Mouse (Mus musculus): ENCODE measurements at regions not wholly inside any gene's neighbourhood (a gene's known extent, or its start where the extent isn't known, plus 50 kb on each side); places are given as distances from the start of the nearest gene placed in this dataset.

GRCm38 (mm10) chr3:149575678-149576077 is 585.3 kb upstream of the Adgrl2 start:
- Histone ChIP-seq H3K4me3 (ENCODE audit: low read depth, low read length) (no peak overlapping the region), H3K4me1 (replicated peaks; ENCODE audit: control insufficient read depth, insufficient read depth, low read length) (no peaks in the 10 kb centered on the region), H3K27me3 (replicated peaks; ENCODE audit: control insufficient read depth, insufficient read depth, low read length) (no peaks in the 10 kb centered on the region), H3K4me2 (no peak overlapping the region), H3K9ac (ENCODE audit: low read depth, low read length) (no peak overlapping the region), H3K27ac (ENCODE audit: low read depth, low read length) (no peak overlapping the region), H3K9me3 (ENCODE audit: control insufficient read depth, low read length) (no peaks in the 10 kb centered on the region), H3K36me3 (ENCODE audit: control insufficient read depth, insufficient read depth, low read length) (no peaks in the 10 kb centered on the region)
- ATAC-seq (replicated peaks; ENCODE audit: low FRiP score) (no peak), DNase-seq (ENCODE audit: low spot score) (no peak)
- WGBS = 78% methylated on average over 3 of the region's 3 CpGs

- Histone ChIP-seq H3K4me3 (ENCODE audit: low read depth, low read length) (no peak overlapping the region), H3K27ac (ENCODE audit: low read depth, low read length) (no peak overlapping the region), H3K4me2 (no peak overlapping the region), H3K4me1 (replicated peaks; ENCODE audit: control insufficient read depth, insufficient read depth, low read length) (no peaks in the 10 kb centered on the region), H3K36me3 (ENCODE audit: control insufficient read depth, insufficient read depth, low read length) (no peaks in the 10 kb centered on the region), H3K9me3 (ENCODE audit: control insufficient read depth, low read length) (no peaks in the 10 kb centered on the region), H3K27me3 (replicated peaks; ENCODE audit: control insufficient read depth, insufficient read depth, low read length) (no peaks in the 10 kb centered on the region), H3K9ac (ENCODE audit: low read depth, low read length) (no peak overlapping the region)
- ATAC-seq (replicated peaks; ENCODE audit: low FRiP score) (no peak), DNase-seq (ENCODE audit: low spot score) (no peak)
- WGBS = 66% methylated on average over 6 of the region's 6 CpGs
Observed at GRCm38 (mm10) chr3:149566853-149567252, 576.5 kb upstream of the Adgrl2 start.

GRCm38 (mm10) chr3:149550231-149550951 is 560.0 kb upstream of the Adgrl2 start:
- H3K4me1 ChIP-seq (replicated peaks; ENCODE audit: control insufficient read depth, insufficient read depth, low read length) = no peaks in the 10 kb centered on the region
- no peaks in the 10 kb centered on the region for H3K36me3 ChIP-seq (ENCODE audit: control insufficient read depth, insufficient read depth, low read length)
- 86% methylated on average over 9 of the region's 9 CpGs for WGBS
- H3K27me3 ChIP-seq (replicated peaks; ENCODE audit: control insufficient read depth, insufficient read depth, low read length) = no peaks in the 10 kb centered on the region
- ATAC-seq (replicated peaks; ENCODE audit: low FRiP score) = no peak
- H3K9ac ChIP-seq (ENCODE audit: low read depth, low read length) = no peak overlapping the region
- H3K4me2 ChIP-seq = no peak overlapping the region
- no peak overlapping the region for H3K4me3 ChIP-seq (ENCODE audit: low read depth, low read length)
- no peak overlapping the region for H3K27ac ChIP-seq (ENCODE audit: low read depth, low read length)
- H3K9me3 ChIP-seq (ENCODE audit: control insufficient read depth, low read length) = no peaks in the 10 kb centered on the region
- no peak for DNase-seq (ENCODE audit: low spot score)

- no peaks in the 10 kb centered on the region for H3K4me1 ChIP-seq (replicated peaks; ENCODE audit: control insufficient read depth, insufficient read depth, low read length)
- WGBS = 63% methylated on average over 6 of the region's 6 CpGs
- H3K36me3 ChIP-seq (ENCODE audit: control insufficient read depth, insufficient read depth, low read length) = no peaks in the 10 kb centered on the region
- DNase-seq (ENCODE audit: low spot score) = no peak
- ATAC-seq (replicated peaks; ENCODE audit: low FRiP score) = no peak; the same call in 1 of the 2 replicates
- no peak overlapping the region for H3K4me2 ChIP-seq
- H3K9me3 ChIP-seq (ENCODE audit: control insufficient read depth, low read length) = no peaks in the 10 kb centered on the region
- H3K4me3 ChIP-seq (ENCODE audit: low read depth, low read length) = no peak overlapping the region
- H3K9ac ChIP-seq (ENCODE audit: low read depth, low read length) = no peak overlapping the region
- no peaks in the 10 kb centered on the region for H3K27me3 ChIP-seq (replicated peaks; ENCODE audit: control insufficient read depth, insufficient read depth, low read length)
- H3K27ac ChIP-seq (ENCODE audit: low read depth, low read length) = no peak overlapping the region
Observed at GRCm38 (mm10) chr3:149547045-149547444, 556.7 kb upstream of the Adgrl2 start.

DNA sequence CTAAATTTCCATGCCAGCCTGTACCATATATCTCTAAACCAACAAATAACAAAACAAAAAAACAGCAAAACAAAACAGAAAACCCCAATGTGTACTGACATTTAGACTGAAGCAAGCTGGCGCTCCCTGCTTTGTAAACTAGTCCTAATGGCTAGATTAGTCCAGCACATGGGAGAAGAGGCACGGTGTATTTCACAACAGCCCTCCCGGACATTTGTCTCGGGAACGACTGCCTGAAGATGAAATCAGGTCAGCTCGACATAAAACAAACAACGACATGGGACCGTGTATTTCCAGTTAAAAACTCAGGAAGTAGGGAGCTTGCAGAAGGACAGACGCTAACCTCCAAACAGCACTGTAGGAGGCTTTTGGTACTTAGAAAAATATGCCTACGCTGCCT is 555.9 kb upstream of the Adgrl2 start:
- H3K4me1 ChIP-seq (replicated peaks; ENCODE audit: control insufficient read depth, insufficient read depth, low read length) = no peaks in the 10 kb centered on the region
- no peak overlapping the region for H3K4me3 ChIP-seq (ENCODE audit: low read depth, low read length)
- no peak for DNase-seq (ENCODE audit: low spot score)
- no peak for ATAC-seq (replicated peaks; ENCODE audit: low FRiP score)
- H3K27me3 ChIP-seq (replicated peaks; ENCODE audit: control insufficient read depth, insufficient read depth, low read length) = no peaks in the 10 kb centered on the region
- no peak overlapping the region for H3K4me2 ChIP-seq
- no peaks in the 10 kb centered on the region for H3K36me3 ChIP-seq (ENCODE audit: control insufficient read depth, insufficient read depth, low read length)
- WGBS = 76% methylated on average over 10 of the region's 10 CpGs
- H3K9me3 ChIP-seq (ENCODE audit: control insufficient read depth, low read length) = no peaks in the 10 kb centered on the region
- H3K9ac ChIP-seq (ENCODE audit: low read depth, low read length) = no peak overlapping the region
- no peak overlapping the region for H3K27ac ChIP-seq (ENCODE audit: low read depth, low read length)

DNA sequence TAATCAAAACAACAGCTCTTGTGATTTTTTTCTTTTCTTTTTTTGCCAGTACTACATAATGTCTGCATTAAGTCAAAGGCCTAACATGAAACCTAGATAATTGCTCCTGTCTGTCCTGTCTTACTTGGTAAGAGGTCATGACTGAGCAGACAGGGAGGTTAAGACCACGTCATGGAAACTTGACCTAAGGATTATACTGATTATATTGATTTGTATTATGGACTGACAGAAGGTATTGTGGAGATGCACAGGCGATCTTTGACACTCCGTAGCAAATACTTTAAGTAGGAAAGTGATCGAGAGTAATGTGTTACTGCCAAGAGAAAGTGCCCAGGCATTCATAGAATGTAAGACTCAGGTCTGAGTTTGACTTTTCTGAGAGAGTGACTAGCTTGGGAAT is 543.8 kb upstream of the Adgrl2 start:
- Histone ChIP-seq H3K36me3 (ENCODE audit: control insufficient read depth, insufficient read depth, low read length) (no peaks in the 10 kb centered on the region), H3K4me1 (replicated peaks; ENCODE audit: control insufficient read depth, insufficient read depth, low read length) (no peaks in the 10 kb centered on the region), H3K27ac (ENCODE audit: low read depth, low read length) (no peak overlapping the region), H3K4me3 (ENCODE audit: low read depth, low read length) (no peak overlapping the region), H3K27me3 (replicated peaks; ENCODE audit: control insufficient read depth, insufficient read depth, low read length) (no peaks in the 10 kb centered on the region), H3K4me2 (no peak overlapping the region), H3K9me3 (ENCODE audit: control insufficient read depth, low read length) (no peaks in the 10 kb centered on the region), H3K9ac (ENCODE audit: low read depth, low read length) (no peak overlapping the region)
- ATAC-seq (replicated peaks; ENCODE audit: low FRiP score) = no peak
- DNase-seq (ENCODE audit: low spot score) = no peak
- WGBS = 56% methylated on average over 4 of the region's 4 CpGs

DNA sequence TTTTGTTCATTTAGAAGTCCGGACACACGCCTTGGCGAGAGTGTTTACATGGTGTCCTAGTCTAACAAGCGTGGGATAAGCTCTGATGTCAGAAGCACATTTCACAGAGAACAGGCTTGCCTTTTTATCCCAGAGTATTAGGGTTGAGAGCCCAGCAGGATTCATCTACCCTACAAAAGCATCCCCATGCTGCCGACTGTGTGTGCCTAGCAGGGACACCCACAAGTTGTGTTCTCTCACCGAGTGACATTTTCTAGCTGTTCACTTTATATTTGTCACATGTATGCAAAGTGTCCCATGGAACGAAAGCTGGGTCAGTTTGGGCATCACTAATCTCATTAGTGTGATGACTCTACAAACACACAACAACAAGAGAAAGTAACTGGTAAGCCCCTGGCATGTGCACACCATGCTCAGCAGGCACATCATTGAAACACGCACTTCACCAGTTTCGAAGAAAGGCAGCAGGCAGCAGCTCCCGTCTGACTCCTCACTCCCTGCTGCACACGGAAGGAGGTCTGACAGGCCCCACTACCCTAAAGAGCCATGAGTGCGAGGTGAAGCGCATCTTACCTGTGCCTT is 539.8 kb upstream of the Adgrl2 start:
- H3K4me3 ChIP-seq (ENCODE audit: low read depth, low read length) = no peak overlapping the region

GRCm38 (mm10) chr3:149526509-149526908 is 536.2 kb upstream of the Adgrl2 start:
- Histone ChIP-seq H3K9ac (ENCODE audit: low read depth, low read length) (no peak overlapping the region), H3K9me3 (ENCODE audit: control insufficient read depth, low read length) (no peaks in the 10 kb centered on the region), H3K4me2 (no peak overlapping the region), H3K27ac (ENCODE audit: low read depth, low read length) (no peak overlapping the region), H3K4me1 (replicated peaks; ENCODE audit: control insufficient read depth, insufficient read depth, low read length) (no peaks in the 10 kb centered on the region), H3K27me3 (replicated peaks; ENCODE audit: control insufficient read depth, insufficient read depth, low read length) (no peaks in the 10 kb centered on the region), H3K4me3 (ENCODE audit: low read depth, low read length) (no peak overlapping the region), H3K36me3 (ENCODE audit: control insufficient read depth, insufficient read depth, low read length) (no peaks in the 10 kb centered on the region)
- ATAC-seq (replicated peaks; ENCODE audit: low FRiP score) (no peak), DNase-seq (ENCODE audit: low spot score) (no peak)
- 87% methylated on average over 3 of the region's 3 CpGs for WGBS

More for the DNA sequence above, 539.8 kb upstream of the Adgrl2 start:
- Histone ChIP-seq H3K27ac (ENCODE audit: low read depth, low read length) (no peak overlapping the region), H3K9ac (ENCODE audit: low read depth, low read length) (no peak overlapping the region), H3K9me3 (ENCODE audit: control insufficient read depth, low read length) (no peaks in the 10 kb centered on the region), H3K27me3 (replicated peaks; ENCODE audit: control insufficient read depth, insufficient read depth, low read length) (no peaks in the 10 kb centered on the region), H3K4me1 (replicated peaks; ENCODE audit: control insufficient read depth, insufficient read depth, low read length) (no peaks in the 10 kb centered on the region), H3K4me2 (no peak overlapping the region), H3K36me3 (ENCODE audit: control insufficient read depth, insufficient read depth, low read length) (no peaks in the 10 kb centered on the region)
- WGBS = 88% methylated on average over 13 of the region's 13 CpGs
- ATAC-seq (replicated peaks; ENCODE audit: low FRiP score) = no peak
- no peak for DNase-seq (ENCODE audit: low spot score)

GRCm38 (mm10) chr3:149519575-149519929 is 529.2 kb upstream of the Adgrl2 start:
- peak overlapping the region; percentile 24 for H3K4me3 ChIP-seq (ENCODE audit: low read depth, low read length)
- no peaks in the 10 kb centered on the region for H3K4me1 ChIP-seq (replicated peaks; ENCODE audit: control insufficient read depth, insufficient read depth, low read length)
- H3K9me3 ChIP-seq (ENCODE audit: control insufficient read depth, low read length) = no peaks in the 10 kb centered on the region
- ATAC-seq (replicated peaks; ENCODE audit: low FRiP score) (no peak), DNase-seq (ENCODE audit: low spot score) (no peak)
- peaks cover 9% of the 10 kb centered on the region for H3K27me3 ChIP-seq (replicated peaks; ENCODE audit: control insufficient read depth, insufficient read depth, low read length)
- H3K36me3 ChIP-seq (ENCODE audit: control insufficient read depth, insufficient read depth, low read length) = no peaks in the 10 kb centered on the region
- peak overlapping the region; percentile 62 for H3K4me2 ChIP-seq
- 42% methylated on average over 15 of the region's 15 CpGs for WGBS
- no peak overlapping the region for H3K27ac ChIP-seq (ENCODE audit: low read depth, low read length)
- H3K9ac ChIP-seq (ENCODE audit: low read depth, low read length) = no peak overlapping the region
